Mouse (Mus musculus) small intestine, adult 2 months (tissue): ENCODE measurements around the gene Dlst.

ENCODE experiments used
- CTCF ChIP-seq: fragments of 200-500 bp; IDR thresholded peaks from 2 replicates; pipeline ENCODE4 v1.5.1; 2012; ENCODE audit warnings: low read depth, mild to moderate bottlenecking, control low read depth, inconsistent platforms, low read length, moderate library complexity, mixed read lengths; ENCODE audit not compliant: insufficient replicate concordance, insufficient read length; ENCODE audit errors: extremely low read depth
- POLR2A ChIP-seq: fragments of 200-500 bp; IDR thresholded peaks from 2 replicates; pipeline ENCODE4 v1.6.1; 2012; ENCODE audit warnings: low read depth, mild to moderate bottlenecking, control low read depth, inconsistent platforms, low read length, moderate library complexity

DNA sequence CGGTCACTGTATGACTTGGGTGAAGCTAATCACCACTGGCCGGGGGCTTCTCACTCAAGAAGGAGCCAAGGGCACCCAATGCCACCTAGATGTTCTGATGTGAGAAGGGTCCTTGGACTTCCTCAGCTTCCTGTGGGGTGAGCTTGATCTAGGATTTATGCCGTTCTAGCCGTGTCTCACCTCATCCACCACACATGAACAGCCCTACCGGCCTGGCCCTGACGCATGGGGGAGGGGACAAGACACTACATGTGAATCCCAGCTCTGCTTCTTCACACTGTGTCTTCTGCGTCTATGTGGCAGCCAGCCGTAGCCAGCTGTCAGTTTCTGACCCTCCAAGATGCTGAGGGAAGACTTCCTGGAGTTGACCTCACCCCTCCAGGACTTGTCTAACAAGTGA is 48.2 kb downstream of the Dlst start:
- TF ChIP-seq CTCF, result no peak
- TF ChIP-seq POLR2A, result no peak
